Mouse (Mus musculus): ENCODE data around the gene Idnk.

- no peak for TF ChIP-seq CTCF (IDR thresholded peaks at IDR 0.05; ENCODE audit: control insufficient read depth, insufficient read depth, insufficient read length)
- TF ChIP-seq USF1 (IDR thresholded peaks at IDR 0.05; ENCODE audit: low read depth), result no peak
- no peak for TF ChIP-seq CEBPB (IDR thresholded peaks at IDR 0.05; ENCODE audit: low read depth)
- no peak for TF ChIP-seq MYOD1 (IDR thresholded peaks at IDR 0.05; ENCODE audit: control insufficient read depth, insufficient read length, low read depth)
Observed at GRCm38 (mm10) chr13:58191516-58191915, 34.1 kb downstream of the Idnk start.

Measured in C2C12 (cell line).